Mouse (Mus musculus) liver, adult 2 months (tissue): ENCODE measurements at regions not wholly inside any gene's neighbourhood (a gene's known extent, or its start where the extent isn't known, plus 50 kb on each side); places are given as distances from the start of the nearest gene placed in this dataset.

Experiments used
- CTCF ChIP-seq: fragments of 200-500 bp; IDR thresholded peaks from 2 replicates; pipeline ENCODE4 v1.5.1; 2011; ENCODE audit warnings: low read depth, low read length, control low read depth
- POLR2A ChIP-seq: fragments of 200-500 bp; IDR thresholded peaks from 2 replicates; pipeline ENCODE4 v1.6.1; 2011; ENCODE audit warnings: low read length, control low read depth; ENCODE audit not compliant: insufficient read depth; ENCODE audit errors: extremely low read depth

DNA sequence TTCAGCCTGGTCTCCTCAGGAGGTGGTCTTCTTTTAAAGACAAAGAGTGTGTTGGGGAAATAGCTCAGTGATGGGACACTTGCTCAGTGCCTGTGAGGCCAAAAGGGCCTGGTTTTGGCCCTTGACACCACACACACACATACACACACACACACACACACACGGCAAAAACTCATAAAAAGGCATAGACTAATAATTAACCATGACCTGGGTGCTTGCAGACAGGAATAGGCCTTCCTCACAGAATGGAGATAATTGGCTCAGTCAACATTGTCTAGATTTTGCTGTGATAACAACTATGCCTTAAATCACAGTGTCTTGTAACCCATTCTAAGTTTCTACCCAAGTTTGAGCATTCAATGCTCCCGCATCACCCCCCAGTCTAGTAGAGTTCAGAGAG is 158.5 kb downstream of the Emp1 start:
- TF ChIP-seq CTCF (no peak), POLR2A (no peak)
